Mouse (Mus musculus) testis, adult 2 months (tissue): ENCODE measurements around the gene Ndc1. TPM values are rescaled to one million over a fixed set of nuclear protein-coding genes. Genes with fewer than 3 reads are reported as not detected.

Experiments used
- H3K27ac ChIP-seq: fragments of 200-500 bp; 2 replicates; pipeline ENCODE4 v1.5.1; 2012; ENCODE audit warnings: low read depth, low read length; ENCODE audit not compliant: control insufficient read depth, insufficient read depth
- H3K27me3 ChIP-seq: fragments of 200-500 bp; 2 replicates; pipeline ENCODE4 v1.6.1; 2012; ENCODE audit warnings: mild to moderate bottlenecking, low read length, moderate library complexity; ENCODE audit not compliant: control insufficient read depth, insufficient read depth
- H3K36me3 ChIP-seq: fragments of 200-500 bp; 2 replicates; pipeline ENCODE4 v1.6.1; 2012; ENCODE audit warnings: mild to moderate bottlenecking, low read length; ENCODE audit not compliant: control insufficient read depth, insufficient read depth
- H3K4me1 ChIP-seq: fragments of 200-500 bp; 2 replicates; pipeline ENCODE4 v1.6.1; 2012; ENCODE audit warnings: low read length; ENCODE audit not compliant: control insufficient read depth, insufficient read depth
- H3K4me3 ChIP-seq: fragments of 200-500 bp; 2 replicates; pipeline ENCODE4 v1.5.1; 2012; ENCODE audit warnings: low read depth, mild to moderate bottlenecking, low read length, moderate library complexity, mixed read lengths; ENCODE audit not compliant: control insufficient read depth
- CTCF ChIP-seq: fragments of 200-500 bp; IDR thresholded peaks from 2 replicates; pipeline ENCODE4 v1.5.1; 2012; ENCODE audit warnings: low read depth, mild to moderate bottlenecking, inconsistent platforms, low read length, moderate library complexity; ENCODE audit not compliant: control insufficient read depth, insufficient read depth, insufficient replicate concordance
- POLR2A ChIP-seq: fragments of 200-500 bp; IDR thresholded peaks from 2 replicates; pipeline ENCODE4 v1.6.1; 2012; ENCODE audit warnings: low read depth, mild to moderate bottlenecking, inconsistent platforms, low read length, moderate library complexity; ENCODE audit not compliant: control insufficient read depth
- polyA plus RNA-seq: library from polyadenylated mRNA; depleted of rRNA; stranded (reverse); fragments of >200 nt; gene quantifications from 2 replicates; pipeline ENCODE4 v1.2.3, GENCODE M21; 2012; rRNA removed

Ndc1 gene
- 18.9 and 20.5 TPM in 2 replicates for polyA plus RNA-seq

DNA sequence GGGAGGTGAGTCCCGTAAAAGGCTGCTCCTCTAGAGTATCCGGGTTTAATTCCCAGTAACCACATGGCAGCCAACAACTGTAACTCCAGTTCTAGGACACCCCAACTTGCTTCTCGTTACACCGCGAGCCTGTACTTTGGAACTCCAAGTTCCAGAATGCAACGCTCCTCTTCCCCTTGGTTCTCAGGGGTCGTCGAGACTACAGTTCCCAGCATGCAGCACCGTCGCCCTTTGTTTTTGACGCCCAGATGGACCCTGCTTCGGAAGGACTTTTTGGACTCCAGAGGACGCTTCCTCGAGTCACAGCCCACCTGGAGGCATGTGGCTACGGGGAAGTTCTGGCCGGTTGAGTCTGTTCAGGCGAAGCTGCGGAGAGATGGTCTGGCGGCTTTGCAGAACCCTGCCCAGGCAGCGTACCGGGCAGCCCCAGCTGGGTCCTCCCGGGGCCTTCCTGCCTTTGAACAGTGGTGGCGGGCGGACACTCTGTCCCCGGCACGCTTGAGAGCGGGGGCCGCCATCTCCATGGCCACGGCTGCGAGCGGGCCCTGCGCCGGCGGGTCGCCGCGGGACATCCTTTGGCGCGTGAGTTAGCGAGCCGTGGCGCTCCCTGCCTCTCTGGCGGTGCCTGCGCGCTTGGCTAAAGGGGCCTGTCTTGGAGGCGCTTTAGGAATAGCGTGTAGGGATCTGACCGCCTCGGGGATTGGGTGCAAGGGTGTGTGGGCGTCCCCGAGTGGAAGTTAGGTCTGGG lies at the start of gene Ndc1:
Ndc1 (plus strand) TSS at position 218 of the 748 bp plus-strand sequence.
- H3K36me3 ChIP-seq: no peaks in the 10 kb centered on the region
- no peaks in the 10 kb centered on the region for H3K27me3 ChIP-seq
- H3K27ac ChIP-seq: peak within 1 kb of the TSS; percentile 93
- peak; percentile 44 for TF ChIP-seq POLR2A
- no peak for TF ChIP-seq CTCF
- H3K4me3 ChIP-seq: peak within 1 kb of the TSS; percentile 98
- H3K4me1 ChIP-seq: no peaks in the 10 kb centered on the region; the same call in none of the 2 replicates

DNA sequence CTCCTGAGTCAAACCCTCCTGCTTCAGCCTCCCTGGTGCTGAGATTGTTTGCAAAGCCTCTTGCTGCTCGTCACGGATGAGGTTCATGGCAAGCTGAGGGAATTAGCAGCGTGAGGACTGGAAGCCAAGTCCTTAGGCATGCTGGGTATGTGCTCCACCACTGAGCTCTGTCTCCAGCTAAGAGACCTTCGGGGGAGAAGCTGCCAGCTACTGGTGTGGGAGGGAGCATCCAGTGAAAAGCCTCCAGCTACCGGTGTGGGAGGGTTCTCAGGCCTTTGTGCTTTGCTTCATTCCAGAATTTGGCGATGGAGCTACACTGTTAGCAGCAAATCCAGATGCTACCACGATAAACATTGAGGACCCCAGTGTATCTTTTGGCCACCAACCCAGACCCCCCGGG lies 48.9 kb upstream of the Ndc1 start:
- Histone ChIP-seq H3K4me1 (peaks cover 10% of the 10 kb centered on the region), H3K27me3 (no peaks in the 10 kb centered on the region), H3K4me3 (no peak overlapping the region), H3K36me3 (no peaks in the 10 kb centered on the region), H3K27ac (no peak overlapping the region)
- TF ChIP-seq CTCF: no peak
- TF ChIP-seq POLR2A: no peak

DNA sequence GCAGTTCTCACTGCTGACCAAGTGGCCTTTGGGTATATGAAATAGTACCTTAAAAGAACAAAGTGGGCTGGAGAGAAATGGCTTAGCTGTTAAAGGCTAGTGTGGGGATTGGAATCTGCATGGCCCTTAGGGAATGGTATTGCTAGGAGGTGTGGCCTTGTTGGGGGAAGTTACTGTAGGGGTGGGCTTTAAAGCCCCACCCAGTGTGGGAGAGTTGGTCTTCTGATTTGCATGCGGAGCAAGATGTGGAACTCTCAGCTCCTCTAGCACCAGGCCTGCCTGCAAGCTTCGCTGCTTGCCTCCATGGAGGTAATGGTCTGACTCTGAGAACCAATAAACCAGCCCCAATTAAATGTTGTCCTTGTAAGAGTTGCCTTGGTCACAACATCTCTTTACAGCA lies 46.5 kb upstream of the Ndc1 start:
- Histone ChIP-seq H3K4me1 (peaks cover 5% of the 10 kb centered on the region), H3K27me3 (no peaks in the 10 kb centered on the region), H3K27ac (no peak overlapping the region), H3K4me3 (no peak overlapping the region), H3K36me3 (no peaks in the 10 kb centered on the region)
- no peak for TF ChIP-seq CTCF
- no peak for TF ChIP-seq POLR2A

DNA sequence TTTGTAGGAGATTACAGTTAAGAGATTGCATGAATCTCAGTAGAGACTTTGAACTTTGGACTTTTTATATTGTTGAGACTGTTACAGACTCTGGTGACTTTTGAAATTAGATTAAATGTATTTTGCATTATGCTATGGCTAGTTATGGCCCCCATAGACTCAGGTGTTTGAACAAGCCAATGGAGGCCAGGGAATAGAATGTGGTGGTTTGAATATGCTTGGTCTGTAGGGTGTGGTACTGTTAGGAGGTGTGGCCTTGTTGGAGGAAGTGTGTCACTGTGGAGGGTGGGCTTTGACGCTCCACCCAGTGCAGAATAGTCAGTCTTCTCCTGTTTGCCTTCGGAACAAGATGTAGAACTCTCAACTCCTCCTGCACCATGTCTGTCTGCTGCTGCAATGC lies 44.5 kb upstream of the Ndc1 start:
- Histone ChIP-seq H3K4me3 (no peak overlapping the region), H3K36me3 (no peaks in the 10 kb centered on the region), H3K4me1 (peaks cover 5% of the 10 kb centered on the region), H3K27ac (no peak overlapping the region), H3K27me3 (no peaks in the 10 kb centered on the region)
- TF ChIP-seq POLR2A: no peak
- no peak for TF ChIP-seq CTCF

DNA sequence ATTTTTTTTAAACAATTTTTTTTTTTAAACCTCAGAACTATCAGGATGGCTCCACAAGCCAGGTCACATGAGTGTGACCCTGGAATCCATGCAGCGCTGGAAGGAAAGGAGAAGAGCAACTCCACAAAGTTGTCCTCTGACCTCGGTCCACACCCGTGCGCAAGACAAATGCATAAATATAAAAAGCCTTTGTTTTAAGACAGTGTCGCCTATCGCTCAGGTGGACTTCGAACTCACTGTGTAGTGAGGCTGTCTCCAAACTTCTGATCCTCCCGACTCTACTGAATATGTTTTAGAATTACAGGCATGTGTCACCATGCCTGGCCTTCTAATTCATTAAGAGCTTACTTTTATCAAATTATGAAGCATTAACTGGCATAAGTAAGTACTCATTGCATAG lies 39.1 kb upstream of the Ndc1 start:
- Histone ChIP-seq H3K27ac (no peak overlapping the region), H3K4me1 (peaks cover 5% of the 10 kb centered on the region), H3K36me3 (no peaks in the 10 kb centered on the region), H3K27me3 (no peaks in the 10 kb centered on the region), H3K4me3 (no peak overlapping the region)
- no peak for TF ChIP-seq POLR2A
- no peak for TF ChIP-seq CTCF

DNA sequence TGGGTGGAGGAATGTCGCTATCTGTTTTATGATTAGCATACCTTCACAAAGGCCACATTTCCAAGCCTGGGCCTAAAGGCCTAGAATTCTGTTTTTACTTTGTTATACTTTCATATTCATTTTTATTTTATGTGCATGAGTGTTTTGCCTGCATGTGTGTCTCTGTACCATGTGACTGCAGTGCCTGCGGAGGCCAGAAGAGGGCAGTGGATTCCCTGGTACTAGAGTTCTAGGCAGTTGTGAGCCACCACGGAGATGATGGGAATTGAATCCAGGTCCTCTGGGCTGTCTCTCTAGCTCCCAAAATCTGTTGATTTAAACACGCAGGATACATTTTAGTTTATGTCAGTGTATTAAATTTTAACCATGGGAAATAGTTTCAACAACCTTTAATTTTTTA lies 34.1 kb upstream of the Ndc1 start:
- Histone ChIP-seq H3K4me3 (no peak overlapping the region), H3K27me3 (no peaks in the 10 kb centered on the region), H3K27ac (no peak overlapping the region), H3K36me3 (no peaks in the 10 kb centered on the region), H3K4me1 (no peaks in the 10 kb centered on the region)
- peak; percentile 59; the same call in 1 of the 2 replicates for TF ChIP-seq CTCF
- no peak for TF ChIP-seq POLR2A

DNA sequence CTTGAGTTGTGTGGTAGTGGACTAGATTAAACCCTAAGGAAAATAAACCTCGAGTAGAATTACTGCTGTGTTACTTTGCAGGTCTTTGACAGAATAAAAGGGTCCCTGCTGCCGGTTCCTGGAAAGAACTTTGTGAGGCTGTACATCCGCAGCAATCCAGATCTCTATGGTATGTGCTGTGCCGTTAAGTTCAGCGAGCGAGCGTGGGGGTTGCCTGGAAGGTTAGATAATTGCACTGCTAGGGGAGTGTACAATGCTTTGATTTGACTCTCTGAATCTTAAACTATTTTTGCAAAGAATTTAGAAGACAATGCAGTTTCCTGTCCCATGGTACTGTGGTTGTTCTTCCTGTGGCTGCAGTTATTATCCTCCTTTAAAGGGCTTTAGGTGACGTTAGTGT lies 31.2 kb upstream of the Ndc1 start:
- no peaks in the 10 kb centered on the region for H3K27me3 ChIP-seq
- H3K27ac ChIP-seq: no peak overlapping the region
- no peak overlapping the region for H3K4me3 ChIP-seq
- TF ChIP-seq POLR2A (no peak), CTCF (no peak)
- H3K36me3 ChIP-seq: no peaks in the 10 kb centered on the region
- no peaks in the 10 kb centered on the region for H3K4me1 ChIP-seq
